Mouse (Mus musculus) MEL (cell line): ENCODE data around the gene Kif3a. TPM values are rescaled to one million over a fixed set of nuclear protein-coding genes. Genes with fewer than 3 reads are reported as not detected.

ENCODE experiments used
- DNase-seq: peaks from one replicate; pipeline ENCODE4 v3.0.0; 2011; ENCODE audit warnings: low read depth, low spot score
- H3K27ac ChIP-seq: 2 replicates; pipeline ENCODE4 v1.5.1; 2012; ENCODE audit warnings: low read depth, mild to moderate bottlenecking, control low read depth, low read length, moderate library complexity; ENCODE audit not compliant: control insufficient read depth
- H3K27me3 ChIP-seq, 2 experiments: fragments of 150-350 bp in 1 of 2; sonication (generic) in 1 of 2; 2 replicates each; pipeline ENCODE4 v1.6.1; 2012; ENCODE audit warnings: low read length in 2 of 2, mild to moderate bottlenecking in 2 of 2, improper control_type of control experiment in 1 of 2, moderate library complexity in 1 of 2; ENCODE audit not compliant: insufficient read depth in 2 of 2, control insufficient read depth in 1 of 2
- H3K36me3 ChIP-seq, 2 experiments: 2 replicates each; pipeline ENCODE4 v1.6.1; 2012 to 2014; ENCODE audit warnings: low read length in 2 of 2, improper control_type of control experiment in 1 of 2, inconsistent platforms in 1 of 2, mild to moderate bottlenecking in 1 of 2; ENCODE audit not compliant: insufficient read depth in 2 of 2, control insufficient read depth in 1 of 2
- H3K4me1 ChIP-seq, 2 experiments: fragments of 150-350 bp in 1 of 2; sonication (generic) in 1 of 2; 2 replicates each; pipeline ENCODE4 v1.6.1; 2012; ENCODE audit warnings: low read length in 2 of 2, improper control_type of control experiment in 1 of 2, mild to moderate bottlenecking in 1 of 2; ENCODE audit not compliant: insufficient read depth in 2 of 2, control insufficient read depth in 1 of 2
- H3K4me3 ChIP-seq, 2 experiments: fragments of 150-350 bp in 1 of 2; sonication (generic) in 1 of 2; 2 replicates each; pipeline ENCODE4 v1.5.1; 2012; ENCODE audit warnings: low read depth in 2 of 2, low read length in 2 of 2, mild to moderate bottlenecking in 2 of 2, moderate library complexity in 2 of 2, control low read depth in 1 of 2, improper control_type of control experiment in 1 of 2; ENCODE audit not compliant: control insufficient read depth in 1 of 2, insufficient read depth in 1 of 2
- H3K79me2 ChIP-seq: 2 replicates; pipeline ENCODE4 v1.6.1; 2012; ENCODE audit warnings: mild to moderate bottlenecking, low read length, moderate library complexity; ENCODE audit not compliant: control insufficient read depth, poor library complexity, insufficient read depth
- H3K9ac ChIP-seq: 2 replicates; pipeline ENCODE4 v1.6.1; 2012; ENCODE audit warnings: low read depth, mild to moderate bottlenecking, control low read depth, low read length, moderate library complexity; ENCODE audit not compliant: control insufficient read depth, poor library complexity, severe bottlenecking
- H3K9me3 ChIP-seq: fragments of 150-350 bp; sonication (generic); replicated peaks from 2 replicates; pipeline ENCODE4 v1.6.1; 2012; ENCODE audit warnings: mild to moderate bottlenecking, low read length, improper control_type of control experiment, moderate library complexity; ENCODE audit not compliant: insufficient read depth
- CHD1 ChIP-seq: IDR thresholded peaks from 2 replicates; pipeline ENCODE4 v1.6.1; 2012; ENCODE audit warnings: low read depth, mild to moderate bottlenecking, inconsistent platforms, low read length, improper control_type of control experiment
- CHD2 ChIP-seq: IDR thresholded peaks from 2 replicates; pipeline ENCODE4 v1.6.1; 2011; ENCODE audit warnings: low read length, improper control_type of control experiment
- CTCF ChIP-seq, 3 experiments: IDR thresholded peaks in 2 of 3; conservative IDR thresholded peaks in 1 of 3; 2 replicates each; pipeline ENCODE4 v1.5.1; 2011 to 2012; ENCODE audit warnings: low read length in 3 of 3, low read depth in 2 of 3, mild to moderate bottlenecking in 2 of 3, improper control_type of control experiment in 1 of 3, inconsistent platforms in 1 of 3, mixed read lengths in 1 of 3, moderate library complexity in 1 of 3; ENCODE audit not compliant: control insufficient read depth in 1 of 3, insufficient read depth in 1 of 3, poor library complexity in 1 of 3, severe bottlenecking in 1 of 3
- E2F4 ChIP-seq: IDR thresholded peaks from 2 replicates; pipeline ENCODE4 v1.6.1; 2011; ENCODE audit warnings: low read depth, low read length, improper control_type of control experiment, borderline replicate concordance
- EP300 ChIP-seq, 2 experiments: IDR thresholded peaks; 2 replicates each; pipeline ENCODE4 v1.6.1; 2011; ENCODE audit warnings: improper control_type of control experiment in 2 of 2, low read length in 2 of 2, low read depth in 1 of 2, mild to moderate bottlenecking in 1 of 2
- ETS1 ChIP-seq: IDR thresholded peaks from 2 replicates; pipeline ENCODE4 v1.6.1; 2012; ENCODE audit warnings: low read depth, mild to moderate bottlenecking, inconsistent platforms, low read length, improper control_type of control experiment, moderate library complexity
- GABPA ChIP-seq: IDR thresholded peaks from 2 replicates; pipeline ENCODE4 v1.6.1; 2012; ENCODE audit warnings: low read depth, mild to moderate bottlenecking, inconsistent platforms, low read length, improper control_type of control experiment, moderate library complexity
- GATA1 ChIP-seq: IDR thresholded peaks from 2 replicates; pipeline ENCODE4 v1.6.1; 2011; ENCODE audit warnings: low read depth, low read length, improper control_type of control experiment
- HCFC1 ChIP-seq: IDR thresholded peaks from 2 replicates; pipeline ENCODE4 v1.6.1; 2012; ENCODE audit warnings: low read depth, mild to moderate bottlenecking, inconsistent platforms, low read length, improper control_type of control experiment, moderate library complexity
- KAT2A ChIP-seq: conservative IDR thresholded peaks from 2 replicates; pipeline ENCODE4 v1.6.1; 2012; ENCODE audit warnings: low read depth, low read length, improper control_type of control experiment, inconsistent platforms
- MAZ ChIP-seq: IDR thresholded peaks from 2 replicates; pipeline ENCODE4 v1.6.1; 2012; ENCODE audit warnings: low read depth, mild to moderate bottlenecking, inconsistent platforms, low read length, improper control_type of control experiment
- MEF2A ChIP-seq: IDR thresholded peaks from 2 replicates; pipeline ENCODE4 v1.6.1; 2014; ENCODE audit warnings: low read depth, mild to moderate bottlenecking, inconsistent platforms, low read length, improper control_type of control experiment; ENCODE audit not compliant: poor library complexity, insufficient replicate concordance, severe bottlenecking; ENCODE audit errors: extremely low read depth
- MXI1 ChIP-seq: IDR thresholded peaks from 2 replicates; pipeline ENCODE4 v1.6.1; 2011; ENCODE audit warnings: mild to moderate bottlenecking, low read depth, low read length, improper control_type of control experiment
- MYB ChIP-seq: IDR thresholded peaks from 2 replicates; pipeline ENCODE4 v1.6.1; 2011; ENCODE audit warnings: mild to moderate bottlenecking, low read depth, low read length, improper control_type of control experiment
- MYC ChIP-seq: IDR thresholded peaks from 2 replicates; pipeline ENCODE4 v1.6.1; 2011; ENCODE audit warnings: low read depth, mild to moderate bottlenecking, low read length, improper control_type of control experiment, moderate library complexity
- NELFE ChIP-seq: IDR thresholded peaks from 2 replicates; pipeline ENCODE4 v1.6.1; 2011; ENCODE audit warnings: low read depth, low read length, improper control_type of control experiment
- NRF1 ChIP-seq: IDR thresholded peaks from 2 replicates; pipeline ENCODE4 v1.6.1; 2014; ENCODE audit warnings: low read depth, mild to moderate bottlenecking, inconsistent platforms, low read length, improper control_type of control experiment, moderate library complexity; ENCODE audit not compliant: poor library complexity, insufficient read depth, severe bottlenecking
- POLR2AphosphoS2 ChIP-seq: IDR thresholded peaks from 2 replicates; pipeline ENCODE4 v1.6.1; 2011; ENCODE audit warnings: low read length, improper control_type of control experiment
- POLR2AphosphoS5 ChIP-seq: IDR thresholded peaks from 2 replicates; pipeline ENCODE4 v1.6.1; 2012; ENCODE audit warnings: low read depth, borderline replicate concordance, mild to moderate bottlenecking, inconsistent platforms, low read length, moderate library complexity, mixed read lengths
- RAD21 ChIP-seq: IDR thresholded peaks from 2 replicates; pipeline ENCODE4 v1.6.1; 2011; ENCODE audit warnings: mild to moderate bottlenecking, low read depth, low read length, improper control_type of control experiment
- SIN3A ChIP-seq: IDR thresholded peaks from 2 replicates; pipeline ENCODE4 v1.6.1; 2012; ENCODE audit warnings: low read length, improper control_type of control experiment, inconsistent platforms
- SMC3 ChIP-seq: IDR thresholded peaks from 2 replicates; pipeline ENCODE4 v1.6.1; 2011; ENCODE audit warnings: low read depth, low read length, improper control_type of control experiment
- TAL1 ChIP-seq: IDR thresholded peaks from 2 replicates; pipeline ENCODE4 v1.6.1; 2012; ENCODE audit warnings: mild to moderate bottlenecking, inconsistent platforms, low read length, moderate library complexity, mixed read lengths
- TCF12 ChIP-seq: IDR thresholded peaks from 2 replicates; pipeline ENCODE4 v1.6.1; 2014; ENCODE audit warnings: low read depth, mild to moderate bottlenecking, inconsistent platforms, low read length, improper control_type of control experiment, moderate library complexity
- USF1 ChIP-seq: IDR thresholded peaks from 2 replicates; pipeline ENCODE4 v1.6.1; 2014; ENCODE audit warnings: low read depth, mild to moderate bottlenecking, inconsistent platforms, low read length, improper control_type of control experiment, moderate library complexity
- USF2 ChIP-seq, 2 experiments: IDR thresholded peaks; 2 replicates each; pipeline ENCODE4 v1.6.1; 2011 to 2012; ENCODE audit warnings: improper control_type of control experiment in 2 of 2, low read length in 2 of 2, borderline replicate concordance in 1 of 2, inconsistent platforms in 1 of 2, low read depth in 1 of 2, mild to moderate bottlenecking in 1 of 2; ENCODE audit not compliant: insufficient read depth in 1 of 2
- ZC3H11A ChIP-seq: IDR thresholded peaks from 2 replicates; pipeline ENCODE4 v1.6.1; 2012; ENCODE audit warnings: low read depth, mild to moderate bottlenecking, inconsistent platforms, low read length, improper control_type of control experiment
- ZKSCAN1 ChIP-seq: IDR thresholded peaks from 2 replicates; pipeline ENCODE4 v1.6.1; 2012; ENCODE audit warnings: low read depth, mild to moderate bottlenecking, inconsistent platforms, low read length, improper control_type of control experiment, moderate library complexity
- ZMIZ1 ChIP-seq: IDR thresholded peaks from 2 replicates; pipeline ENCODE4 v1.6.1; 2012; ENCODE audit warnings: low read depth, mild to moderate bottlenecking, inconsistent platforms, low read length, improper control_type of control experiment, moderate library complexity
- ZNF384 ChIP-seq: IDR thresholded peaks from 2 replicates; pipeline ENCODE4 v1.6.1; 2012; ENCODE audit warnings: low read depth, mild to moderate bottlenecking, inconsistent platforms, low read length, improper control_type of control experiment
- polyA plus RNA-seq, 2 experiments: library from polyadenylated mRNA; stranded (reverse) in 1 of 2; unstranded in 1 of 2; fragments of >175 nt in 1 of 2; fragments of >200 nt in 1 of 2; gene quantifications; 2 replicates each; pipeline versions ENCODE4 v1.2.1 to v1.2.4; 2012; ENCODE audit warnings: low replicate concordance in 2 of 2, low read depth in 1 of 2; ENCODE audit not compliant: insufficient read length in 2 of 2, insufficient read depth in 1 of 2, missing spikeins in 1 of 2
- total RNA-seq: library from RNA; depleted of rRNA; stranded (reverse); fragments of 300-350 nt; gene quantifications from 2 replicates; pipeline ENCODE4 v1.2.3, GENCODE M21; 2012

Kif3a gene
- total and polyA plus RNA-seq, 3 experiments, result 13.6 to 88.3 (median 17.1) TPM

GRCm38 (mm10) chr11:53520122-53520978, 46.8 kb upstream of the Kif3a start (continued):
- TF ChIP-seq EP300 (IDR thresholded peaks at IDR 0.05; ENCODE audit: low read depth in 1 of 2, low read length in 2 of 2) (peak; percentile 70 to 83), USF1 (peak; percentile 56; the same call in 1 of the 2 replicates), GATA1 (peak; percentile 78), KAT2A (no peak), TCF12 (peak; percentile 89), CHD2 (peak; percentile 47), CTCF (IDR thresholded peaks at IDR 0.05 in 2 of 3, conservative IDR thresholded peaks at IDR 0.05 in 1 of 3; ENCODE audit: control insufficient read depth in 1 of 3, insufficient read depth in 1 of 3, low read depth in 2 of 3, low read length in 3 of 3, poor library complexity in 1 of 3, severe bottlenecking in 1 of 3) (no peak), ZKSCAN1 (no peak), SMC3 (peak; percentile 1; the same call in 1 of the 2 replicates), ZNF384 (no peak), USF2 (IDR thresholded peaks at IDR 0.05; ENCODE audit: borderline replicate concordance in 1 of 2, insufficient read depth in 1 of 2, low read depth in 1 of 2, low read length in 2 of 2) (no peak)
- TF ChIP-seq, all 39 proteins: peak for 26

GRCm38 (mm10) chr11:53521120-53521820, 45.9 kb upstream of the Kif3a start:
- peaks cover 6 to 54% of the 10 kb centered on the region in 2 experiments for H3K36me3 ChIP-seq
- H3K9me3 ChIP-seq, result no peaks in the 10 kb centered on the region
- peak; percentile 87 for DNase-seq
- peaks cover 27 to 58% of the 10 kb centered on the region in 2 experiments for H3K4me1 ChIP-seq
- peak overlapping the region; percentile 95 for H3K9ac ChIP-seq
- peak overlapping the region; percentile 98 for H3K27ac ChIP-seq
- H3K27me3 ChIP-seq, result no peaks in the 10 kb centered on the region
- peak overlapping the region; percentile 70 to 75 for H3K4me3 ChIP-seq
- peaks cover 68% of the 10 kb centered on the region for H3K79me2 ChIP-seq
- TF ChIP-seq ZC3H11A (no peak), TCF12 (peak; percentile 82; the same call in 1 of the 2 replicates), CHD2 (no peak), HCFC1 (no peak), NRF1 (no peak), CHD1 (no peak; the same call in 1 of the 2 replicates), CTCF (IDR thresholded peaks at IDR 0.05 in 2 of 3, conservative IDR thresholded peaks at IDR 0.05 in 1 of 3; ENCODE audit: control insufficient read depth in 1 of 3, insufficient read depth in 1 of 3, low read depth in 2 of 3, low read length in 3 of 3, poor library complexity in 1 of 3, severe bottlenecking in 1 of 3) (no peak), EP300 (IDR thresholded peaks at IDR 0.05; ENCODE audit: low read depth in 1 of 2, low read length in 2 of 2) (peak in 1 of 2 experiments; percentile 78; a peak in 2 of 4 replicates), GABPA (no peak), ZMIZ1 (no peak), ZKSCAN1 (no peak), MAZ (no peak), MYC (no peak), RAD21 (no peak), MYB (peak; percentile 33), E2F4 (no peak), NELFE (no peak), TAL1 (peak; percentile 45), POLR2AphosphoS2 (no peak), GATA1 (peak; percentile 71), USF1 (peak; percentile 78), POLR2AphosphoS5 (no peak), ETS1 (peak; percentile 83), MXI1 (peak; percentile 50; the same call in 1 of the 2 replicates), MEF2A (no peak), SIN3A (peak; percentile 18; the same call in 1 of the 2 replicates)
